Mouse (Mus musculus) olfactory bulb, adult 2 months (tissue): ENCODE data around the gene Il17rc. TPM values are rescaled to one million over a fixed set of nuclear protein-coding genes. Genes with fewer than 3 reads are reported as not detected.

ENCODE experiments used
- H3K27ac ChIP-seq: fragments of 200-500 bp; 2 replicates; pipeline ENCODE4 v1.5.1; 2012; ENCODE audit warnings: low read depth, low read length; ENCODE audit not compliant: insufficient read depth
- H3K4me1 ChIP-seq: fragments of 200-500 bp; 2 replicates; pipeline ENCODE4 v1.6.1; 2012; ENCODE audit warnings: low read length; ENCODE audit not compliant: control insufficient read depth, insufficient read depth
- H3K4me3 ChIP-seq: fragments of 200-500 bp; 2 replicates; pipeline ENCODE4 v1.5.1; 2012; ENCODE audit warnings: mild to moderate bottlenecking, low read depth, low read length, moderate library complexity; ENCODE audit not compliant: insufficient read depth
- CTCF ChIP-seq: fragments of 200-500 bp; IDR thresholded peaks from 2 replicates; pipeline ENCODE4 v1.5.1; 2012; ENCODE audit warnings: low read depth, mild to moderate bottlenecking, low read length, moderate library complexity; ENCODE audit not compliant: insufficient read depth
- POLR2A ChIP-seq: fragments of 200-500 bp; IDR thresholded peaks from 2 replicates; pipeline ENCODE4 v1.6.1; 2012; ENCODE audit warnings: mild to moderate bottlenecking, low read depth, low read length, moderate library complexity; ENCODE audit not compliant: insufficient read depth
- WGBS: fragments of 180-500 bp; shearing (Covaris S2); methylation state at CpG from one replicate; pipeline ENCODE4 v1.1.7; 2018; 5-methylcytosine and 5-hydroxymethylcytosine counted together
- polyA plus RNA-seq: library from polyadenylated mRNA; stranded (reverse); fragments of >200 nt; gene quantifications from 2 replicates; pipeline ENCODE4 v1.2.4, GENCODE M21; 2012; ENCODE audit warnings: low replicate concordance; ENCODE audit not compliant: missing spikeins, insufficient read depth, insufficient read length

Gene Il17rc
- polyA plus RNA-seq, 1 experiment, result not detected

GRCm38 (mm10) chr6:113499346-113499745 lies 28.1 kb downstream of the Il17rc start:
- Histone ChIP-seq H3K4me1 (peaks cover 21% of the 10 kb centered on the region), H3K27ac (no peak overlapping the region), H3K4me3 (no peak overlapping the region)
- TF ChIP-seq CTCF, result no peak
- no peak for TF ChIP-seq POLR2A
- 85% methylated on average over 6 of the region's 6 CpGs for WGBS

GRCm38 (mm10) chr6:113501388-113502084 lies 30.3 kb downstream of the Il17rc start, which contains the start of gene Prrt3:
Prrt3 (minus strand) TSS chr6:113501931.
- Histone ChIP-seq H3K4me3 (peak within 1 kb of the TSS; percentile 83), H3K4me1 (peaks cover 7% of the 10 kb centered on the region; the same call in 1 of the 2 replicates), H3K27ac (peak within 1 kb of the TSS; percentile 17; the same call in 1 of the 2 replicates)
- WGBS, result 1% methylated on average over 32 of the region's 32 CpGs
- TF ChIP-seq POLR2A (peak; percentile 58; the same call in 1 of the 2 replicates), CTCF (no peak)

- peaks cover 7% of the 10 kb centered on the region; the same call in 1 of the 2 replicates for H3K4me1 ChIP-seq
These were observed 31.6 kb downstream of the Il17rc start for GRCm38 (mm10) chr6:113502801-113503200.

GRCm38 (mm10) chr6:113505689-113506088 lies 34.5 kb downstream of the Il17rc start:
- no peak for TF ChIP-seq POLR2A
- no peak for TF ChIP-seq CTCF
- Histone ChIP-seq H3K4me1 (peaks cover 8% of the 10 kb centered on the region; the same call in 1 of the 2 replicates), H3K4me3 (no peak overlapping the region), H3K27ac (no peak overlapping the region)
- WGBS, result 92% methylated on average over 1 of the region's 1 CpGs

More at GRCm38 (mm10) chr6:113502801-113503200, 31.6 kb downstream of the Il17rc start:
- 72% methylated on average over 2 of the region's 2 CpGs for WGBS
- Histone ChIP-seq H3K27ac (no peak overlapping the region), H3K4me3 (no peak overlapping the region)
- TF ChIP-seq CTCF, result no peak
- no peak for TF ChIP-seq POLR2A

- TF ChIP-seq CTCF, result no peak
- TF ChIP-seq POLR2A, result no peak
- 0 out of 2 replicates have a peak, but pooled peaks cover 7% of the 10 kb centered on the region for H3K4me1 ChIP-seq
- no peak overlapping the region for H3K27ac ChIP-seq
- H3K4me3 ChIP-seq, result no peak overlapping the region
These were observed 35.9 kb downstream of the Il17rc start for GRCm38 (mm10) chr6:113507130-113507529.

GRCm38 (mm10) chr6:113508272-113508946 lies 37.2 kb downstream of the Il17rc start:
- 53% methylated on average over 7 of the region's 7 CpGs for WGBS
- Histone ChIP-seq H3K4me1 (0 out of 2 replicates have a peak, but pooled peaks cover 7% of the 10 kb centered on the region), H3K27ac (no peak overlapping the region; the same call in 1 of the 2 replicates), H3K4me3 (no peak overlapping the region)
- TF ChIP-seq CTCF (no peak), POLR2A (no peak)

- Histone ChIP-seq H3K4me1 (0 out of 2 replicates have a peak, but pooled peaks cover 7% of the 10 kb centered on the region), H3K4me3 (no peak overlapping the region), H3K27ac (no peak overlapping the region)
- 38% methylated on average over 5 of the region's 5 CpGs for WGBS
- TF ChIP-seq POLR2A (no peak), CTCF (no peak)
These were observed 37.7 kb downstream of the Il17rc start for GRCm38 (mm10) chr6:113508947-113509280.

- H3K27ac ChIP-seq, result no peak overlapping the region
- 93% methylated on average over 6 of the region's 6 CpGs for WGBS
These were observed 42.7 kb downstream of the Il17rc start for GRCm38 (mm10) chr6:113513944-113514343.

GRCm38 (mm10) chr6:113514600-113514999 lies 43.4 kb downstream of the Il17rc start:
- TF ChIP-seq POLR2A, result no peak
- Histone ChIP-seq H3K27ac (no peak overlapping the region), H3K4me3 (no peak overlapping the region), H3K4me1 (no peaks in the 10 kb centered on the region)
- WGBS, result over 99% methylated on average over 3 of the region's 3 CpGs

More at GRCm38 (mm10) chr6:113513944-113514343, 42.7 kb downstream of the Il17rc start:
- TF ChIP-seq POLR2A (no peak), CTCF (no peak)
- no peak overlapping the region for H3K4me3 ChIP-seq
- H3K4me1 ChIP-seq, result no peaks in the 10 kb centered on the region
